18 mouse cellular contexts compared by ENCODE assay signal in genomic region chr2:157830101-157830500, GRCm38 (mm10).
"Had no signal": no experiment of that assay in that cellular context is flagged by ENCODE, and none has a peak within 500 bp of the region (broad histone marks: within the 10 kb centered on the region; RNA-seq: fewer than 3 reads in every experiment).

No protein-coding gene starts in this region.

- H3K4me1 ChIP-seq: intestine, embryonic 15.5 days; lung, embryonic 15.5 days; midbrain, embryonic 12.5 days had no signal

- H3K4me3 ChIP-seq: intestine, embryonic 15.5 days; kidney, embryonic 15.5 days; left cerebral cortex, adult 2 months; lung, embryonic 15.5 days; midbrain, embryonic 12.5 days had no signal

- H3K4me2 ChIP-seq: intestine, embryonic 15.5 days; kidney, embryonic 15.5 days; liver, embryonic 11.5 days; lung, embryonic 15.5 days; midbrain, embryonic 12.5 days had no signal

- H3K9ac ChIP-seq: intestine, embryonic 15.5 days; kidney, embryonic 15.5 days; liver, embryonic 14.5 days; lung, embryonic 15.5 days; midbrain, embryonic 12.5 days had no signal

- H3K36me3 ChIP-seq: intestine, embryonic 15.5 days; lung, embryonic 15.5 days had no signal

- H3K27me3 ChIP-seq: intestine, embryonic 15.5 days; kidney, embryonic 15.5 days; lung, embryonic 15.5 days; midbrain, embryonic 12.5 days had no signal

- DNase-seq: kidney, adult 11 months; kidney, adult 8-10 months; kidney, postnatal 10 days; kidney, postnatal 36 days; layer of hippocampus, postnatal 36 days; lung, adult 18-20 months; lung, postnatal 10 days; lung, postnatal 36 days; right cerebral cortex, postnatal 25 days; thymus, adult 18-20 months had no signal

- H3K9me3 ChIP-seq: intestine, embryonic 15.5 days; kidney, embryonic 15.5 days; lung, embryonic 15.5 days; midbrain, embryonic 12.5 days had no signal

- ATAC-seq: intestine, embryonic 15.5 days had no signal

- H3K27ac ChIP-seq: intestine, embryonic 15.5 days; kidney, embryonic 15.5 days; left cerebral cortex, adult 2 months; liver, embryonic 14.5 days; lung, embryonic 15.5 days; midbrain, embryonic 12.5 days; stomach, postnatal 0 days had no signal
